Mouse (Mus musculus): Measurements from ENCODE around the gene Maco1.

DNA sequence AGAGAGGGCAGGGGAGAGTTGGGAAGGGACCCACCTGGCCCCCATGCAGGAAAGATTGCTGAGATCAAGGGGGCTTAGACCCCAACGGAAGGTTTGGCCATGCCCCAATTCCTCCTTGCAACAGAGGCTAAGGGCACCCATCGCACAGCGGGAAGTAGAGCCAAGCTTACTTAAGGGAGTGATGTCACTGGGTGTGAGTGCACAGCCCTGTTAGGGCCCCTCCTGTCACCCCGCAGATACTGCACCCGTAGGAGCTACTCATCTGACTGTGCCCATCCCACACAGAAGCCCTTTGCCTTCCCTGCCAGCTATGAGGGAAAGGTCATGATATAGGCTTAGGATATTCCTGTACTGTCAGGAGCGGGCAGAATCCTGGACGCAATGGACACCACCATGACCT, 93.6 kb downstream of the Maco1 start:
- TF ChIP-seq EP300 (IDR thresholded peaks at IDR 0.05; ENCODE audit: low read depth): no peak
- TF ChIP-seq CTCF (IDR thresholded peaks at IDR 0.05; ENCODE audit: low read depth): no peak

Measured in heart, postnatal 0 days (tissue).